Mouse (Mus musculus) gastrocnemius, postnatal 14 days (tissue): ENCODE measurements around the gene Rxfp2. TPM values are rescaled to one million over a fixed set of nuclear protein-coding genes. Genes with fewer than 3 reads are reported as not detected.

ENCODE experiments used
- DNase-seq: peaks from one replicate; pipeline ENCODE4 v3.0.0; 2021; ENCODE audit warnings: mixed read lengths
- intact Hi-C: fragments of 180-260 bp; cut with DNase I; formaldehyde crosslinking; loops from one replicate; pipeline ENCODE4 v1.15.1; 2025; ENCODE audit warnings: low total_unique reads
- long read RNA-seq, 2 experiments: library from polyadenylated mRNA; stranded (forward); transcript quantifications; one replicate each; pipeline ENCODE4 v2.0.0; 2021
- total RNA-seq, 2 experiments: library from RNA; stranded (reverse); gene quantifications; 2 replicates each; pipeline ENCODE4 v1.2.3; 2021

The Rxfp2 gene
- total RNA-seq, result not detected
- long read RNA-seq, experiment 1, result 0 reads
- long read RNA-seq, experiment 2, result 0 reads

GRCm38 (mm10) chr5:150018656-150019055 lies at the start of gene Rxfp2:
TSS of gene Rxfp2 (plus strand) at chr5:150018675.
- DNase-seq, result no peak
- intact Hi-C loops, result no loop called here

- intact Hi-C loops, result no loop called here
- DNase-seq, result no peak
Observed at GRCm38 (mm10) chr5:149970261-149970660, 48.2 kb upstream of the Rxfp2 start.

GRCm38 (mm10) chr5:149977027-149977426 lies 41.4 kb upstream of the Rxfp2 start:
- no peak for DNase-seq
- intact Hi-C loops, result no loop called here

- intact Hi-C loops, result no loop called here
- DNase-seq, result peak; percentile 7
Observed at GRCm38 (mm10) chr5:149983621-149984020, 34.9 kb upstream of the Rxfp2 start.

- DNase-seq, result no peak
- intact Hi-C loops, result no loop called here
Observed at GRCm38 (mm10) chr5:149994578-149994977, 23.9 kb upstream of the Rxfp2 start.

GRCm38 (mm10) chr5:149996614-149997013 lies 21.9 kb upstream of the Rxfp2 start:
- no peak for DNase-seq
- intact Hi-C loops, result no loop called here

GRCm38 (mm10) chr5:149997321-149998034 lies 21.0 kb upstream of the Rxfp2 start:
- DNase-seq, result no peak
- intact Hi-C loops, result no loop called here

GRCm38 (mm10) chr5:149998311-149998710 lies 20.2 kb upstream of the Rxfp2 start:
- DNase-seq, result no peak

GRCm38 (mm10) chr5:150005355-150005754 lies 13.1 kb upstream of the Rxfp2 start:
- no peak for DNase-seq
- intact Hi-C loops, result no loop called here

More at GRCm38 (mm10) chr5:149998311-149998710, 20.2 kb upstream of the Rxfp2 start:
- intact Hi-C loops, result no loop called here

- intact Hi-C loops, result no loop called here
- no peak for DNase-seq
Observed at GRCm38 (mm10) chr5:150016861-150017260, 1.6 kb upstream of the Rxfp2 start.

- intact Hi-C loops, result no loop called here
- no peak for DNase-seq
Observed at GRCm38 (mm10) chr5:150017672-150018071, 803 bp upstream of the Rxfp2 start.

- DNase-seq, result peak; percentile 72
- intact Hi-C loops, result loop anchor here (2.0 kb wide), 1 partner anchor 158 kb away; no protein-coding TSS in a partner anchor
Observed at GRCm38 (mm10) chr5:150020851-150021250, 2.4 kb downstream of the Rxfp2 start.

- no peak for DNase-seq
- intact Hi-C loops, result loop anchor here (2.0 kb wide), 1 partner anchor 159 kb away; no protein-coding TSS in a partner anchor
Observed at GRCm38 (mm10) chr5:150021805-150022204, 3.3 kb downstream of the Rxfp2 start.

GRCm38 (mm10) chr5:150022556-150022955 lies 4.1 kb downstream of the Rxfp2 start:
- DNase-seq, result no peak
- intact Hi-C loops, result no loop called here

- intact Hi-C loops, result no loop called here
- DNase-seq, result no peak
Observed at GRCm38 (mm10) chr5:150023476-150023875, 5.0 kb downstream of the Rxfp2 start.

- intact Hi-C loops, result no loop called here
- DNase-seq, result no peak
Observed at GRCm38 (mm10) chr5:150024188-150024587, 5.7 kb downstream of the Rxfp2 start.

GRCm38 (mm10) chr5:150024901-150025300 lies 6.4 kb downstream of the Rxfp2 start:
- intact Hi-C loops, result no loop called here
- DNase-seq, result no peak

GRCm38 (mm10) chr5:150025326-150025725 lies 6.9 kb downstream of the Rxfp2 start:
- intact Hi-C loops, result no loop called here

GRCm38 (mm10) chr5:150026509-150027087 lies 8.1 kb downstream of the Rxfp2 start:
- no peak for DNase-seq
- intact Hi-C loops, result no loop called here

More at GRCm38 (mm10) chr5:150025326-150025725, 6.9 kb downstream of the Rxfp2 start:
- DNase-seq, result no peak

- intact Hi-C loops, result no loop called here
- DNase-seq, result peak; percentile 30
Observed at GRCm38 (mm10) chr5:150031201-150031600, 12.7 kb downstream of the Rxfp2 start.

- intact Hi-C loops, result no loop called here
- DNase-seq, result no peak
Observed at GRCm38 (mm10) chr5:150031634-150032033, 13.2 kb downstream of the Rxfp2 start.
